9 mouse cellular contexts compared by ENCODE assay signal in genomic region chrX:100728947-100729346, GRCm38 (mm10). TPM values are rescaled to one million over a fixed set of nuclear protein-coding genes. Genes with fewer than 3 reads are reported as not detected.
DNase-seq lines count a peak whose midpoint lies in the region; ATAC-seq lines count a peak whose summit lies in the region.
"Had no signal": no experiment of that assay in that cellular context is flagged by ENCODE, and none has a peak within 500 bp of the region (broad histone marks: within the 10 kb centered on the region; RNA-seq: fewer than 3 reads in every experiment).

No protein-coding gene starts in this region.

- H3K4me3 ChIP-seq in embryonic facial prominence, embryonic 14.5 days (ENCODE audit: low read depth, low read length) = no peak overlapping the region
- no peak overlapping the region for H3K4me3 ChIP-seq in embryonic facial prominence, embryonic 10.5 days
- H3K4me3 ChIP-seq in hindbrain, embryonic 15.5 days = no peak overlapping the region
- H3K4me3 ChIP-seq: stomach, embryonic 15.5 days had no signal

- ATAC-seq in embryonic facial prominence, embryonic 14.5 days (ENCODE audit: low read depth) = peak; percentile 41; the same call in 1 of the 2 replicates
- ATAC-seq in hindbrain, embryonic 15.5 days (ENCODE audit: low FRiP score, low read depth) = peak; percentile 73

- H3K4me1 ChIP-seq in embryonic facial prominence, embryonic 14.5 days (ENCODE audit: control insufficient read depth, insufficient read depth, low read length) = no peaks in the 10 kb centered on the region
- H3K4me1 ChIP-seq in embryonic facial prominence, embryonic 10.5 days = peaks cover 23% of the 10 kb centered on the region
- no peaks in the 10 kb centered on the region for H3K4me1 ChIP-seq in hindbrain, embryonic 15.5 days (replicated peaks)
- H3K4me1 ChIP-seq: stomach, embryonic 15.5 days had no signal

- 36% methylated on average over 1 of the region's 1 CpGs for WGBS in embryonic facial prominence, embryonic 14.5 days
- WGBS in embryonic facial prominence, embryonic 10.5 days = 43% methylated on average over 1 of the region's 1 CpGs
- WGBS in hindbrain, embryonic 15.5 days = 25% methylated on average over 1 of the region's 1 CpGs

- DNase-seq in embryonic facial prominence, embryonic 14.5 days (ENCODE audit: low spot score) = peak; percentile 49
- no peak for DNase-seq in embryonic facial prominence, embryonic 10.5 days (ENCODE audit: low spot score)
- DNase-seq in right cerebral cortex, adult 18-20 months = peak; percentile 1
- DNase-seq in right cerebral cortex, adult 2 months (ENCODE audit: low spot score in 2 of 2) = no peak
- DNase-seq in ovary, postnatal 14 days (ENCODE audit: low spot score) = peak; percentile 36
- DNase-seq in urinary bladder, adult 2 months (ENCODE audit: low spot score) = no peak
- no peak for DNase-seq in T-cell, adult 2 months (ENCODE audit: low spot score)

- H3K27me3 ChIP-seq in embryonic facial prominence, embryonic 14.5 days (replicated peaks; ENCODE audit: control insufficient read depth, insufficient read depth, low read length) = peaks cover 16% of the 10 kb centered on the region
- H3K27me3 ChIP-seq in embryonic facial prominence, embryonic 10.5 days (replicated peaks; ENCODE audit: low read depth, poor library complexity, severe bottlenecking) = peaks cover 96% of the 10 kb centered on the region
- no peaks in the 10 kb centered on the region for H3K27me3 ChIP-seq in hindbrain, embryonic 15.5 days

- 0 out of 2 replicates have a peak, but pooled peaks cover 14% of the 10 kb centered on the region for H3K36me3 ChIP-seq in embryonic facial prominence, embryonic 14.5 days (ENCODE audit: control insufficient read depth, insufficient read depth, low read length)
- H3K36me3 ChIP-seq in embryonic facial prominence, embryonic 10.5 days (replicated peaks) = peaks cover 35% of the 10 kb centered on the region
- no peaks in the 10 kb centered on the region for H3K36me3 ChIP-seq in hindbrain, embryonic 15.5 days
- H3K36me3 ChIP-seq: stomach, embryonic 15.5 days had no signal

- H3K9ac ChIP-seq in embryonic facial prominence, embryonic 14.5 days (ENCODE audit: low read depth, low read length) = no peak overlapping the region
- no peak overlapping the region for H3K9ac ChIP-seq in hindbrain, embryonic 15.5 days
- H3K9ac ChIP-seq: stomach, embryonic 15.5 days had no signal

- H3K4me2 ChIP-seq in embryonic facial prominence, embryonic 14.5 days (ENCODE audit: low read depth, low read length) = no peak overlapping the region
- H3K4me2 ChIP-seq in hindbrain, embryonic 15.5 days = no peak overlapping the region

- H3K9me3 ChIP-seq in embryonic facial prominence, embryonic 14.5 days (ENCODE audit: control insufficient read depth, low read length) = no peaks in the 10 kb centered on the region
- no peaks in the 10 kb centered on the region for H3K9me3 ChIP-seq in embryonic facial prominence, embryonic 10.5 days
- H3K9me3 ChIP-seq in hindbrain, embryonic 15.5 days = no peaks in the 10 kb centered on the region
- H3K9me3 ChIP-seq: stomach, embryonic 15.5 days had no signal

- no peak overlapping the region for H3K27ac ChIP-seq in embryonic facial prominence, embryonic 14.5 days (replicated peaks; ENCODE audit: low read depth, low read length)
- H3K27ac ChIP-seq in embryonic facial prominence, embryonic 10.5 days (replicated peaks) = no peak overlapping the region
- H3K27ac ChIP-seq in hindbrain, embryonic 15.5 days (replicated peaks) = peak overlapping the region; percentile 74
- H3K27ac ChIP-seq: stomach, embryonic 15.5 days had no signal

RNA-seq across cellular contexts. Expression of gene Gdpd2, which starts 0.7 kb away (rescaled TPM):
- polyA plus RNA-seq in embryonic facial prominence, embryonic 14.5 days (2014; fragmentation: Nextera tagmentation; extraction: Ambion mirVana) = 7.1 and 7.5 TPM in 2 replicates
- polyA plus RNA-seq in embryonic facial prominence, embryonic 10.5 days (2016; fragmentation: Nextera tagmentation; extraction: Ambion mirVana) = 2.7 and 3.1 TPM in 2 replicates
- 34.4 and 40.3 TPM in 2 replicates for polyA plus RNA-seq in hindbrain, embryonic 15.5 days (2015; fragmentation: Nextera tagmentation; extraction: Ambion mirVana)
- 0.28 and 0.45 TPM in 2 replicates for polyA plus RNA-seq in urinary bladder, adult 2 months (2012; rRNA removed)

RNA-seq across cellular contexts. Expression of gene Dlg3, which starts 38.6 kb away (rescaled TPM):
- 4.5 and 6.2 TPM in 2 replicates for polyA plus RNA-seq in embryonic facial prominence, embryonic 14.5 days (2014; fragmentation: Nextera tagmentation; extraction: Ambion mirVana)
- polyA plus RNA-seq in embryonic facial prominence, embryonic 10.5 days (2016; fragmentation: Nextera tagmentation; extraction: Ambion mirVana) = 14.1 and 14.4 TPM in 2 replicates
- 4.4 and 4.9 TPM in 2 replicates for polyA plus RNA-seq in hindbrain, embryonic 15.5 days (2015; fragmentation: Nextera tagmentation; extraction: Ambion mirVana)
- 29.3 and 33.7 TPM in 2 replicates for polyA plus RNA-seq in urinary bladder, adult 2 months (2012; rRNA removed)

Comparison
In these comparisons a context has a peak if more than half of its experiments do, and no peak if none do; other contexts are left out.
1. DNase-seq: peak in embryonic facial prominence, embryonic 14.5 days (single experiment), right cerebral cortex, adult 18-20 months (single experiment) and ovary, postnatal 14 days (single experiment); none in embryonic facial prominence, embryonic 10.5 days (single experiment), right cerebral cortex, adult 2 months (0 of 2), urinary bladder, adult 2 months (single experiment) and T-cell, adult 2 months (single experiment).